Mouse (Mus musculus) yolk sac, embryonic 10.5 days (tissue): ENCODE results near the gene Pih1h3b.

ENCODE experiments used
- DNase-seq: peaks from one replicate; pipeline ENCODE4 v3.0.0-alpha.2; 2017; ENCODE audit warnings: low spot score

Gene Pih1h3b

DNA sequence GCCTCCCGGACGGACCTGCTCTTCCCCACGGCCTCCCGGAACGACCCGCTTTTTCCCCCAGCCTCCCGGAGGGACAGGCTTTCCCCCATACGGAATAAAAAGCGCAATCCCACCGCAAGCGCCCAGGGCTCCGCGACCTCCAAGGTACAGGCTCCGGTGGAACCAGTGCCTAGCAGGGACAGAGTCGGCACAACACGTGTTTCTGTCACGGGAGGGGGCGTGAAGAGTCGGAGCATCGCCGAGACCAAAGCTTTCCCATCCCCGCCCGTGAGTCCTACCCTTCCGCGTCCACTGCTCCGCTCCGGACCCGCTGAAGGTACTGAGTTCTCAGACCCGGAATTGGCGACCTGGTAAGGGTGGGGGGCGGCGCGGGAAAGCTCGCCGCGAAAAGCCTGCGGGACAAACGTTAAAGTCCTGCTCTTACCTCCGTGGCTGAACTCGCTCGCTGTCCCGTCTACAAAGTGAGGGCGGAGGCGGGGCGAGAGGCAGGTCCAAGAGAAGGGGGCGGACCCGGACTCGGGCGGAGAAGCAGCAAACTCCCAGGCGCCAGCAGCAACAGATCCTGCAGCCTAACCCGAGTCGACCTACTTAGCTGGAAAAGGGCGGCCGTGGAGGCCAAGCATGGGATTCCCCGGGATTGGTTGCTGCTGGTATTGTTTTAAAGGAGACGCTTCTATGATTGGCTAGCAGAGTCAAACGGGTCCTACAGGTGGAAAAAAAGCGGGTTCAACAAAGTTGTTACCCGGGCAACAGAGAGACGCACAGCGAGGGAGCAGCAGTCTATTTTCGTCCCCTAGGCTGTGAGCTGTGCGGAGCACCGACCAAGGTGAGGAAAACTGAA, at the start of gene Pih1h3b, which contains the start of gene Nup62cl:
Pih1h3b (plus strand) TSS at position 745 of the 841 bp plus-strand sequence.
Nup62cl (minus strand) TSS at position 578 of the 841 bp plus-strand sequence.
- DNase-seq, result peak; percentile 79

DNA sequence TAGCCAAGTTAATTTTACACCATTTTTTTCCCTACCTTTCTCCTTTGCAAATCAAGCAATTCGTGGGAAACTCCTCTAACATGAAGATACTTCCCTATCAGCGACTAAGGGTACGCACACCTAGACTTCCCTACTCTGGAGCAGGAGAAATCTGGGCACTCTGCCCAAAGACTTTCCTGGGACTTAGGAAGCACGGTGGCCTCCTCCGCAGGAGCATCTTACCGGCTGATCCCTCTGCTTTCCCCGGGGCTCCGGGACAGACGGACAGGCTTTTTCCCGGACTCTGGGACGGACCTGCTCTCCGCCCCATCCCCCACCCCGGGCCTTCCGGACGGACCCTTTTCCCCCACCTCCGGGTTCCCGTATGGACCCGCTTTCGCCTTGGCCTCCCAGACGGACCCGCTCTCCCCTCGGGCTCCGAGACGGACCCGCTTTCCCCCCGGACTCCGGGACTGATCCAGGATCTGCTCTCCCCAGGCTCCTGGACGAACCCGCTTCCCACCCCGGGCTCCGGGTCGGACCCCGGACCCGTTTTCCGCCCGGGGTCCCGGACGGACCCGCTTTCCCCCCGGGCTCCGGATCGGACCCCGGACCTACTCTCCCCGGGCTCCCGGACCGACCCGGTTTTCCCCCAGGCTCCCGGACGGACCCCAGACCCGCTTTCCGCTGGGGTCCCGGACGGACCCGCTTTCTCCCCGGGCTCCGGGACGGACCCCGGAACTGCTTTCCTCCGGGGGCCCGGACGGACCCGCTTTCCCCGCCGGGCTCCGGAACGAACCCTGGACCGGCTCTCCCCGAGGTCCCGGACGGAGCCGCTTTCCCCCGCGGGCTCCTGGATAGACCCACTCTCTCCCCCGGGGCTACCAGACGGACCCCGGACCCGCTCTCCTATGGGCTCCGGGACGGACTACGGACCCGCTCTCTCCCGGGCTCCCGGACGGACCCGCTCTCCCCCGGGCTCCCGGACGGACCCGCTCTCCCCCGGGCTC, 1.5 kb upstream of the Pih1h3b start:
- peak; percentile 45 for DNase-seq

DNA sequence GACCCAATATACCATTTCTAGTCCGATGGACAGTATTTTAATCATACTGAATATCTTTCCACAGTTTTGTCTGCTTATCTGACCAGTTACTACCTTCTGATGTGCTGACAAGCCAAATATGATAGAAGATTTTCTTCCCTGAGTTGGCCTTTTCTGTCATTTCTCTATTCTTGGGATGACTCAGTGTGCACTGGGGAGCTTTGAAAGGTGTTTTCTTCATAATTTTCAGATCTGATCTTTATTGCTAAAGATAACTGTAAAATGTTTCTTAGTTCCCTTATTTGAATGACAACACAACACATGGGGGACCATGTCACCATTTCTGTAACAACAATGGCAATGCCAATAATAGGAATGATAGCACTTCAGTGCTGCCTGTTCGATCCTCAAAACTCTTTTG, 19.9 kb downstream of the Pih1h3b start:
- DNase-seq, result no peak

DNA sequence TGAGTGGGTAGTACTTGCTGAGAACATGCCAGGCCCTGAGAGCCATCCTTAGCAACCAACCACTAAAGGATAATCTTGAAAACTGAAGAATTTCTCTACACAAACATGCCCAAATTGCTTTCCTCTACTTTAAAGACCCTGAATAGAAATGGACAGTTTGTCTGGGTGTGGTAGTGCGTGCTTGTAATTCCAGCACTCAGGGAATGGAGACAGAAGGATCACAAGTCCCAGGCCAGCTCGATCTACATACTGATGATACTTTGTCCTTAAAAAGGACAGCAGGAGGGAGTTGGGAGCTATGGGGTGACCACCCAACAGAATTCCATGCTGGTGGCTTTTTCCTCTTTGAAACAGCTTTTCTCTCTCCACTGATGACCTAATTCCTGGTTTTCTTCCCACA, 31.4 kb downstream of the Pih1h3b start:
- DNase-seq, result no peak
